Mouse (Mus musculus) embryo, embryonic 9.5 days (tissue): Measurements from ENCODE around the gene March7.

Source experiments
- DNase-seq: peaks from one replicate; pipeline ENCODE4 v3.0.0-alpha.2; 2017; ENCODE audit errors: extremely low spot score

Gene March7

GRCm38 (mm10) chr2:60209703-60210651 lies at the start of gene March7, which contains the start of gene Baz2b:
Gene March7 (plus strand): TSS chr2:60209887.
Gene Baz2b (minus strand): TSS chr2:60209839.
- peak; percentile 85 for DNase-seq

DNA sequence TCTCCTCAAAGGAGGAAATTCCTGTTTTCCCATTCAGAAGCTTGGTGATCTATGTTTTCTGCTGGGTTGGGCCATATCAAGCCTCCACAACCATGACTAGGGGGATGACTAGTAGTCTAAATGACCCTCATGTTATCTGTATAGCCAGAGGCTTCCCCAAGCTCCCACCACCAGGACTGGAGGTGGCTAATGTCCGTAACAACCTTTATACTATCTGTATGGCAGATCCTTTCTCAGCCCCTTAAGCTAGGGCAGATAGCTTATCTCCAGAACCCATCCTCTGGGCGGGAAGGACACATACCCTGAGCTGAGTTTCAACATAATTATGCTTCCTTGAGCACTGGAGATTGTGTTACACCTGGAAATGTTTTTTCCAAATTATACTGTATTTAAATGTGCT lies 45.9 kb upstream of the March7 start:
- no peak for DNase-seq

- no peak for DNase-seq
Observed at GRCm38 (mm10) chr2:60165679-60166078, 44.0 kb upstream of the March7 start.

GRCm38 (mm10) chr2:60166878-60167277 lies 42.8 kb upstream of the March7 start:
- no peak for DNase-seq

DNA sequence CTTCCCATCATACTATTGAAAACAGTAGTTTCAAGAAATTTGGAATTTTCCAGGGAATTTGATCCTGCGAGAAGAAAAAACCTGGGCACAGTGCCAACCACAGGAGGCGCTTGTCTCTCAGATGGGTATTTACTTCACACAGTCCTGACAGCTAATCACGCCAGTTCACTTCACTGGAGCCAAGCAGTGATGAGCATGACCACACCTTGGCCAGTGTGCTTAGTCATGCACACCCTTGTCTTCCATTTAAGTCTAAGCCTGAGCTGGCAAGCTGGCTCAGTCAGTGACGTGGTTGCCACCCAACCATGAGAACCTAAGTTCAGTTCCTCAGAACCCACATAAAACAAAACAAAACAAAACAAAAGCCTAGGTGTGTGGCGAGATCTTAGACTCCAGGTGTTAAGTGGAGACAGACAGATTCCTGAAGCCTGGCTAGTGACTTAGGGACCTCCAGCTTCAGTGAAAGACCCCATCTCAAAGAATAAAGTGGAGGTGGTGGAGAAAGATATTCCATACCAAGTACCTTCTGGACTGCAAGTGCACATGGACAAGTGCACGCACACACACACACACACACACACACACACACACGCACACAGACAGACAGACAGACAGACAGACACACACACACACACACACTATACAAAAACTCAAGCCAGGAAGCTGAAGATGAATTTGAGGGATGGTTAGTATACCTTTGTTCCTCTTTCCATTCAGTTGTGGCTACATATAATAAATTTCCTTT lies 37.7 kb upstream of the March7 start:
- no peak for DNase-seq

GRCm38 (mm10) chr2:60172531-60172914 lies 37.2 kb upstream of the March7 start:
- no peak for DNase-seq

DNA sequence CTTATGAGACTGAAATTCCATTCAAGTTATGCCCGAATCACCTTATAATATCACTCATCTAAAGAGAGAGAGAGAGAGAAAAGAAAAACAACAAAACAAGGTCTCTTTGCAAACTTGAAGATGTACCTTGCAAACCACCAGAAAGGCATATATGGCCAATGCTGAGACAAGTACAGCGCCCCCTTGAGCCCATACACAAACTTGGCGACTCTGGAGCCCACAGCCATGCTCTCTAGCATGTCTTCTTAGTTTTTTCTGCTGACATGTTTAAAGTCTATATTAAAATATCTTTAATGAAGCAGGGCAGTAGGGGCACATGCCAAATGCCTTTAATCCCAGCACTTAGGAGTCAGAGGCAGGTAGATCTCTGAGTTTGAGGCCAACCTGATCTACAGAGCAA lies 36.5 kb upstream of the March7 start:
- DNase-seq, result no peak

- no peak for DNase-seq
Observed at GRCm38 (mm10) chr2:60173595-60173994, 36.1 kb upstream of the March7 start.

DNA sequence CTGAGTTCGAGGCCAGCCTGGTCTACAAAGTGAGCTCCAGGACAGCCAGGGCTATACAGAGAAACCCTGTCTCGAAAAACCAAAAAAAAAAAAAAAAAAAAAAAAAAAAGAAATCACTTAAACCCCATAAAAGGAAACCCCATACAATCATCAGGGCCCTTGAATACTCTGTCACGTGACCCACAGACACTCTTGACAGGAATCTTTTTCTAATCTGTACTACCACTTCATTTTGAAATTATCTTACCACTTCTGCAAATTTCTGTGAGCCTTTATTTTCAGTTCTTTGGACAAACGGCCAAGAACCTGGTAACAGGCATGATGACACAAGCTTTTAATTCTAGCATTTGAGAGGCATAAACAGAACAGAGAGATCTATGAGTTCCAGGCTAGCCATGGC lies 34.6 kb upstream of the March7 start:
- no peak for DNase-seq

DNA sequence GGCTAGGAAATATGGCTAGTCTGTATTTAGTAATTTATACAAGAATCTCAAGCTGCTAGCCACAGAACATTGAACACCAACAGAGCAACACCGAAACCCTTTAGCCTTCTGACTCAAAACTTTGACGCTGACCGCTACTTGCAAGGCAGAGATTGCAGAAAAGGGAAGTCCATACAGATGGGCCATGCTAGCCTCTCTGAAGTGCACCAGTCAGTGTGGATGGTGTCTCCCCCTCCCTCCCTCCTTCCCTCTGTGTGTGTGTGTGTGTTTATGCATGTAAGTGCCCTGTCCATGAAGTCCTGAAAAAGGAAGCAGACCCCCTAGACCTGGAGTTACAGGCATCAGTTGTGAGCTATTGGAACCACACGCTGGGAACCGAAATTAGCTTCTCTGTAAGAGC lies 33.6 kb upstream of the March7 start:
- DNase-seq, result no peak

DNA sequence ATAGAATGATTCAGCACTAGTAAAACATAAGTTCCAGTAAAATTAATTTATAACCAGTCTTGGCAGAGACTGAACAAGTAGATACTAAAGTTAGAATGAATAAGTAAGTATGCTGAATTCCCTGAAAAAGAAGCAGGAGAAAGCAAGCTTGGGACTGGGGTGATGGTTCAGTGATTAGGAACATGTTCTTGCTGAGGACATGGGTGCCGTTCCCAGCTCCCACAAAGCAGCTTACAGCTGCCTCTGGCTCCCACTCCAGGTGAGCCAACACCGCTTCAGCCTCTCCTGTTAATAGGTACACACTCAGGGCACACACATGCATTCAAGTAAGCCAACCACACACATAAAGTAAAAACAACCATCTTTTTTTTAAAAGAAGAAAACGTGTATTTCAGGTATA lies 32.2 kb upstream of the March7 start:
- no peak for DNase-seq

GRCm38 (mm10) chr2:60181696-60182095 lies 28.0 kb upstream of the March7 start:
- no peak for DNase-seq

DNA sequence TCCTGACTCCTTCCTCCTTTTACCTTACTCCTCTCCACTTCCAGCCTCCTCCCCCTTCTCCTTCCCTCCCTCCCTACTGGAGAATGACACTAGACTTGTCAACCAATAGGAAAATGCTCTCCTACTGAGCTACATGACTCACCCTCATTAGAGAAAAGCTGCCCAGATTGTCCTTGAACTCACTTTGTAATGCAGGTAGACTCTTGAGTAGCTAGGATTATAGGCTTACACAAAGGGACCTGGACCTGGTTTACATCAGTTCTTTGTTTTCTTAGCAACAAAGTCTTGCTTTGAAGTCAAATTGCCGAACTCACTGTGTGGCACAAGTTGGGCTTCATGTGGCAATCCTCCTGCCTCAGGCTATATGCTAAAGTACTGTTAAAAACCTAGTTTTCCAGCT lies 12.8 kb upstream of the March7 start:
- no peak for DNase-seq

DNA sequence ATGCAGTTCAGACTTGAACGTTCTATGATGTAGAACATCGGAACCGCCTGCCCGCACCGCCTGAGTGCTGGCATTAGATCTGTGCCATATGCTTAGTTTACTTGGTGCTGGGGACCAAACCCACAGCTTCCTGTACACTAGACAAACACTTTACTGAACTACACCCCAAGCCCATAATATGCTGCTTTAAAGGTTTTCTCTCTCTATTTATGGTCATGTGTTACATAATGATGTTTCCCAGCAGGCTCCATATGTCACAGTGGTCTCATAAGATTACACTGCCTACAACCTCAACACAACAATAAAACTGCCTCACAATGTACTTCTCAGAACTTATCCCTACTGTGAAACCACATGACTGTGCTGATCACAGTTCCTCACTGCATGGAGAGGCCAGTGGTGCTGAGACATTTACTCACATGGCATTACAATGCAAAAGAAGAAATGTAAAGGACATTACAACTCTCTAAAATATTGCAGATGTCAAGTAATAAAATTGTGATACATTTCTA lies 9.6 kb upstream of the March7 start:
- no peak for DNase-seq

DNA sequence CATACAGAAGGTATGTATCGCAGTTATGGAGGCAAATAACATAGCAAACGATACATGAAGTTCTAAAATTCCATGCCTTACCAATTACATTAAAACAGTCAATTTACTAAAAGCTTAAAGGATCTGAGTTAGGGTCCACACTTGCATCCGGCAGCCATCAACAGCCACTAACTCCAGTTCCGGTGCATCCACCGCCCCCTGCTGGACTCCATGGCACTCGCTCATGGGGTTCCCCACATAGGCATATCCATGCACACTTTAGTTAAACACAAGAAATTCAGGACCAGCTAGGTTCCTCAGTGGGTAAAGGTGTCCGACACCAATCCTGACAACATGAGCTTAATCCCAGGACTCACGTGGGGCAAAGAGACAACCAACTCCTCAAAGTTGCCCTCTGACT lies 9.0 kb upstream of the March7 start:
- DNase-seq, result peak; percentile 55

- DNase-seq, result no peak
Observed at GRCm38 (mm10) chr2:60202900-60203530, 6.7 kb upstream of the March7 start.

- no peak for DNase-seq
Observed at GRCm38 (mm10) chr2:60203733-60204132, 6.0 kb upstream of the March7 start.

GRCm38 (mm10) chr2:60204162-60204561 lies 5.5 kb upstream of the March7 start:
- no peak for DNase-seq

DNA sequence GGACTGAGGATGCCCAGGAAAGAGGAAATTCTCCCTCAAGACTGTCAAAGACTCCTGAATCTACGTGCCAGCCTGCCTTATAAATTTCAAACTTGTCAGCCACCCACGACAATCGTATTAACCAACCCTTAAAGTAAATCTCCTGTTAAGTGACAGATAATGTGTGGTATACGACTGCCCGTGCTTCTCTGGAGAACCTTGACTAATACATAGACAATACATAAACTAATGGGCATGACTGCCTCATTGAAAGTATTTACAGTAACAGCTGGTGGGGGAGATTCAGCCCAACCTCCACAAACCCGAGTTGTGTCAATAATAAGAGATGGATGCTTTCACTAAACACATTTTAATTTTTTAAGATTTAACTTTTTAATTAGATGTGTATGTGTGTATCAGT lies 3.9 kb upstream of the March7 start:
- no peak for DNase-seq

DNA sequence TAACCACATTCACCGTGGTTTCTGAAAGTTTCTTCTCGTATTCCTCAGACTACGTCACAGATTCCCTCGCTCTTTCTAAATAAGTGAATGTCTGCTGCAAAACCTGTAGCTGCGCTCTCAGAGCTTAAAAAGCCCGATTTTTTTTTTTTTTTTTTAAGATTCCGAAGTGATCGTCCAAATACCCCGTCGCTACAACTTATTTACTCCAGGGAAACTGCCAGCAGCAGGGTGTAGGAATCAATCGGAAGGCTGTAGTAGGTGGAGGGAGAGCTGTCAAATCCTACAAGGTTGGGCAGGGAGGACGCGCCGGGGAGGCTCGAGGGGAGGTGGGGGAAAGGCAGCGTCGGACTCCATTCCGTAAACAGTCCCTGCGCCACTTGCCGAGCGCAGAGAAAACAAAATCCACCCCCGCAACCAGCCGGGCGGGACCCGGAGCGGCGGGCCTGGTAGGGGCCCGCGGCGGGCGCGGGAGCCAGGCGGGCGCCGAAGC lies 520 bp upstream of the March7 start:
- DNase-seq, result peak; percentile 66

DNA sequence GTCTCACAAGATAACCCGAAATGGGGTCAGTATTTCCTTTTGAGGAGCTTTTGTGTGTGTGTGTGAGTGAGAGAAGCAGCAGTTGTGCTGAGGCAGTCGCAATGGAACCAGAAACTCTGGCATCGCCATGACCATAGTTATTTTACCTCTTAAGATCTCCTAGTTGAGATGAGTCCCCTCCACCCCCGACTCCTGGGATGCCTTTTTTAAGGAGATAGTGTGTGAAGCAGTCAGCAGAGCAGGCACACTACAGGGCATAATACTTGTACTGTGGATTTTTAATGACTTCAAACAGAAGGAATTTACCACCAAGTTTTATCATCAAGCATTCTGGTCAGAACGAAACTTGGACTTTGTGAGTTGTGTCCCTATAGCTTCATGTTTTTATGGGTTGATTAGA lies 1.1 kb downstream of the March7 start:
- DNase-seq, result no peak

GRCm38 (mm10) chr2:60212488-60212887 lies 2.8 kb downstream of the March7 start:
- no peak for DNase-seq
